Mouse (Mus musculus): ENCODE measurements around the gene Coro2a.

The Coro2a gene

GRCm38 (mm10) chr4:46558672-46559667 is 43.0 kb downstream of the Coro2a start:
- no peak for DNase-seq (ENCODE audit: low spot score in 2 of 2)

GRCm38 (mm10) chr4:46556933-46557332 is 45.1 kb downstream of the Coro2a start:
- no peak for DNase-seq (ENCODE audit: low spot score in 2 of 2)

- no peak for DNase-seq (ENCODE audit: low spot score in 2 of 2)
Measured at GRCm38 (mm10) chr4:46555762-46556161, 46.2 kb downstream of the Coro2a start.

- no peak for DNase-seq (ENCODE audit: low spot score in 2 of 2)
Measured at GRCm38 (mm10) chr4:46554295-46555069, 47.5 kb downstream of the Coro2a start.

GRCm38 (mm10) chr4:46553864-46554263 is 48.1 kb downstream of the Coro2a start:
- DNase-seq (ENCODE audit: low spot score in 2 of 2) = no peak

- no peak for DNase-seq (ENCODE audit: low spot score in 2 of 2)
Measured at GRCm38 (mm10) chr4:46550406-46550805, 51.6 kb downstream of the Coro2a start.

- no peak for DNase-seq (ENCODE audit: low spot score in 2 of 2)
Measured at GRCm38 (mm10) chr4:46549979-46550378, 52.0 kb downstream of the Coro2a start.

GRCm38 (mm10) chr4:46546709-46547108 is 55.3 kb downstream of the Coro2a start:
- no peak for DNase-seq (ENCODE audit: low spot score in 2 of 2)

GRCm38 (mm10) chr4:46545498-46545897 is 56.5 kb downstream of the Coro2a start:
- DNase-seq (ENCODE audit: low spot score in 2 of 2) = no peak

- DNase-seq (ENCODE audit: low spot score in 2 of 2) = no peak
Measured at GRCm38 (mm10) chr4:46544313-46544712, 57.7 kb downstream of the Coro2a start.

GRCm38 (mm10) chr4:46543366-46544050 is 58.5 kb downstream of the Coro2a start:
- no peak for DNase-seq (ENCODE audit: low spot score in 2 of 2)

GRCm38 (mm10) chr4:46541707-46542106 is 60.3 kb downstream of the Coro2a start:
- DNase-seq (ENCODE audit: low spot score in 2 of 2) = no peak

GRCm38 (mm10) chr4:46539167-46539566 is 62.8 kb downstream of the Coro2a start:
- no peak for DNase-seq (ENCODE audit: low spot score in 2 of 2)

GRCm38 (mm10) chr4:46535840-46536361 is 66.1 kb downstream of the Coro2a start, which contains the start of gene Trim14:
Gene Trim14, minus strand, starts transcription at chr4:46536141.
- no peak for DNase-seq (ENCODE audit: low spot score in 2 of 2)

- no peak for DNase-seq (ENCODE audit: low spot score in 2 of 2)
Measured at GRCm38 (mm10) chr4:46535094-46535830, 66.7 kb downstream of the Coro2a start.

- DNase-seq (ENCODE audit: low spot score in 2 of 2) = no peak
Measured at GRCm38 (mm10) chr4:46533934-46534720, 67.9 kb downstream of the Coro2a start.

GRCm38 (mm10) chr4:46532926-46533325 is 69.1 kb downstream of the Coro2a start:
- no peak for DNase-seq (ENCODE audit: low spot score in 2 of 2)

- DNase-seq (ENCODE audit: low spot score in 2 of 2) = no peak
Measured at GRCm38 (mm10) chr4:46532511-46532910, 69.5 kb downstream of the Coro2a start.

GRCm38 (mm10) chr4:46529722-46530121 is 72.3 kb downstream of the Coro2a start:
- no peak for DNase-seq (ENCODE audit: low spot score in 2 of 2)

- no peak for DNase-seq (ENCODE audit: low spot score in 2 of 2)
Measured at GRCm38 (mm10) chr4:46527558-46527926, 74.5 kb downstream of the Coro2a start.

All from frontal cortex, postnatal 36 days (tissue).